Mouse (Mus musculus) testis, adult 2 months (tissue): ENCODE measurements at regions not wholly inside any gene's neighbourhood (a gene's known extent, or its start where the extent isn't known, plus 50 kb on each side); places are given as distances from the start of the nearest gene placed in this dataset.

Source experiments
- CTCF ChIP-seq: fragments of 200-500 bp; IDR thresholded peaks from 2 replicates; pipeline ENCODE4 v1.5.1; 2012; ENCODE audit warnings: low read depth, mild to moderate bottlenecking, inconsistent platforms, low read length, moderate library complexity; ENCODE audit not compliant: control insufficient read depth, insufficient read depth, insufficient replicate concordance
- POLR2A ChIP-seq: fragments of 200-500 bp; IDR thresholded peaks from 2 replicates; pipeline ENCODE4 v1.6.1; 2012; ENCODE audit warnings: low read depth, mild to moderate bottlenecking, inconsistent platforms, low read length, moderate library complexity; ENCODE audit not compliant: control insufficient read depth

GRCm38 (mm10) chr9:14203768-14204416, 71.0 kb upstream of the Sesn3 start:
- TF ChIP-seq CTCF, result no peak
- TF ChIP-seq POLR2A, result no peak
